Mouse (Mus musculus) neural tube, embryonic 12.5 days (tissue): Measurements from ENCODE around the gene Hist2h2ab. TPM values are rescaled to one million over a fixed set of nuclear protein-coding genes. Genes with fewer than 3 reads are reported as not detected.
"Not testable (repeated sequence)": the region's sequence is repeated elsewhere in the genome, so short reads cannot be mapped to it uniquely, and the experiment has no call there.

ENCODE experiments used
- ATAC-seq: fragments of 200-750 bp; cut with Nextera tagmentation; 2 replicates; pipeline ENCODE4 v1.8.0; 2017; ENCODE audit warnings: low read depth, mild to moderate bottlenecking, moderate TSS enrichment, moderate library complexity; ENCODE audit not compliant: low FRiP score
- H3K27ac ChIP-seq: fragments of 300-500 bp; sonication (generic); 2 replicates; pipeline ENCODE4 v1.5.1; 2016
- H3K27me3 ChIP-seq: fragments of 300-500 bp; sonication (generic); replicated peaks from 2 replicates; pipeline ENCODE4 v1.6.1; 2016; ENCODE audit warnings: mild to moderate bottlenecking
- H3K36me3 ChIP-seq: fragments of 300-500 bp; sonication (generic); 2 replicates; pipeline ENCODE4 v1.6.1; 2016; ENCODE audit warnings: mild to moderate bottlenecking
- H3K4me1 ChIP-seq: fragments of 300-500 bp; sonication (generic); 2 replicates; pipeline ENCODE4 v1.6.1; 2016
- H3K4me2 ChIP-seq: fragments of 300-500 bp; sonication (generic); replicated peaks from 2 replicates; pipeline ENCODE4 v1.6.1; 2016; ENCODE audit warnings: mild to moderate bottlenecking
- H3K4me3 ChIP-seq: fragments of 300-500 bp; sonication (generic); 2 replicates; pipeline ENCODE4 v1.5.1; 2016
- H3K9ac ChIP-seq: fragments of 300-500 bp; sonication (generic); 2 replicates; pipeline ENCODE4 v1.6.1; 2016; ENCODE audit warnings: mild to moderate bottlenecking
- H3K9me3 ChIP-seq: fragments of 300-500 bp; sonication (generic); 2 replicates; pipeline ENCODE4 v1.6.1; 2016; ENCODE audit warnings: mild to moderate bottlenecking
- WGBS: fragments of 180-500 bp; shearing (Covaris S2); methylation state at CpG from one replicate; pipeline ENCODE4 v1.1.7; 2016; 5-methylcytosine and 5-hydroxymethylcytosine counted together
- polyA plus RNA-seq: library from polyadenylated mRNA; unstranded; fragments of >200 nt; fragmentation: Nextera tagmentation; extraction: Ambion mirVana; gene quantifications from 2 replicates; pipeline ENCODE4 v1.2.1, GENCODE M21; 2016

Gene Hist2h2ab
- polyA plus RNA-seq, 1 experiment from 2014 or later = 1.7 TPM

- Histone ChIP-seq H3K4me3 (no peak overlapping the region), H3K27me3 (no peaks in the 10 kb centered on the region), H3K4me2 (no peak overlapping the region), H3K27ac (no peak overlapping the region), H3K4me1 (no peaks in the 10 kb centered on the region), H3K9ac (no peak overlapping the region), H3K9me3 (no peaks in the 10 kb centered on the region), H3K36me3 (no peaks in the 10 kb centered on the region)
- no peak for ATAC-seq
- 76% methylated on average over 2 of the region's 2 CpGs for WGBS
Measured at GRCm38 (mm10) chr3:96230404-96230803, 10.7 kb downstream of the Hist2h2ab start.

DNA sequence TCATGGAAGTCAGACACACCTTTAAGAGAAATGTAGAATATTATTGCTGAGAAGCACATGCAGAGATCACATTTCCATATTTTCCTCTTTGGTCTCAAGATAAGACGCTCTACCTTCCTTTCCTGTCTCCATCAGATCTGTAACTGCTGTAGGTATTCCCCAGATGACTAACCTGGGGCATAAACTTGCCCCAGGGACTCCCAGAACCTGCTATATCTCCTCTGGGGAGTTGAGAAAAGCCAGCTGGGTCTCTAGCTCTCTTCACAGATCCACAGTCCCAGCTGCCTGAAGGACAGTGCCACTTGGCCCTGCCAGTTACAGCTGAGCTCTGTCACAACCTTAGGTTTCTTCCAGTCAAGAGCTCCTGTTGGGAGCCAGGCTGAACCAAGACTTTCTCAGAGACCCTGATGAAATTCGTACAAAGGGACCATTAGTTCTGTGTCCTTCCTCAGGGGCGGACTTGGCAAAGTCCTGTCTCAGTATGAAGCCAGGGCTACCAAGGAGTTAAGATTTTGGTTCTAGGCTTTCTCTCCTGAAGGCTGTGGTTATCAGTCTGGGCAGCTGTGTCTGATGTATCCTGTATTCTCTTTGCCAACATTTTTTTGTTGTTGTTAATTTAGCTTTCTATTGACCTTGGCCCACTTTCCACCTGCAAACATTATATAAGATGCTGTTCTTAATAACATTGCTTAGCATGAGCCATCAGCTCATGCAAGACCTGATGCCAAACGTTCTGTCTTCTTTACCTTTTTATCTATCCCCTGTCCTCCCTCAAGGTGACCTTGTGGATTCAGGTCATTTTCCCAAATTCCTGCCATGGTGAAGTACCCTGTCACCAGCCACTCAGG lies 11.5 kb downstream of the Hist2h2ab start:
- 77% methylated on average over 4 of the region's 4 CpGs for WGBS
- Histone ChIP-seq H3K9me3 (no peaks in the 10 kb centered on the region), H3K4me3 (no peak overlapping the region), H3K4me2 (no peak overlapping the region), H3K27ac (no peak overlapping the region), H3K4me1 (no peaks in the 10 kb centered on the region), H3K36me3 (no peaks in the 10 kb centered on the region), H3K27me3 (no peaks in the 10 kb centered on the region), H3K9ac (no peak overlapping the region)
- ATAC-seq = no peak

- Histone ChIP-seq H3K36me3 (no peaks in the 10 kb centered on the region), H3K27me3 (no peaks in the 10 kb centered on the region), H3K4me2 (no peak overlapping the region), H3K4me1 (no peaks in the 10 kb centered on the region), H3K9me3 (no peaks in the 10 kb centered on the region), H3K4me3 (no peak overlapping the region), H3K27ac (no peak overlapping the region), H3K9ac (no peak overlapping the region)
- no peak for ATAC-seq
- 65% methylated on average over 2 of the region's 2 CpGs for WGBS
Measured at GRCm38 (mm10) chr3:96231758-96232120, 12.1 kb downstream of the Hist2h2ab start.

- Histone ChIP-seq H3K4me3 (no peak overlapping the region), H3K4me2 (no peak overlapping the region), H3K36me3 (no peaks in the 10 kb centered on the region), H3K27me3 (no peaks in the 10 kb centered on the region), H3K27ac (no peak overlapping the region), H3K4me1 (peaks cover 15% of the 10 kb centered on the region), H3K9me3 (no peaks in the 10 kb centered on the region), H3K9ac (no peak overlapping the region)
- no peak for ATAC-seq
- WGBS = 95% methylated on average over 2 of the region's 2 CpGs
Measured at GRCm38 (mm10) chr3:96234914-96235313, 15.2 kb downstream of the Hist2h2ab start.

DNA sequence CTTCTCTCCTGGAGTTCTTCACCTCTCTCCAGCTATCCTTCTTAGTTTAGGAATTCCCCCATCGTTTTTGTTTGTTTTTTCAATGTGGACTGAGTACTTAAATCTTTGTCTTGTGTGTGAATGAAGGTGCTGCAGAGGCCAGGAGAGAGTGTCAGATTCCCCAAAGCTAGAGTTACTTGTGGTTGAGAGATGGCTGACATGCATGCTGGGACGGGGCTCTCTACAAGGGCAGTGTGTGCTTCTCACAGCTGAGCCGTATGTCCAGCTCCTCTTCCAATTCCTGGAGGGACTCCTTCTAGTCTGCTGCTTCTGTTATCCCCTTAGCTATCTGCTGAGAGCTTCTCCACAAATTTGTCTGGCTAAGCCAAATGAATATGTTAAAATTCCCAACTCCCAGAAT lies 16.2 kb downstream of the Hist2h2ab start:
- Histone ChIP-seq H3K9ac (no peak overlapping the region), H3K27ac (no peak overlapping the region), H3K4me1 (peaks cover 15% of the 10 kb centered on the region), H3K27me3 (no peaks in the 10 kb centered on the region), H3K4me2 (0 out of 2 replicates have a peak overlapping the region, but pooled peaks have one; percentile 18), H3K9me3 (no peaks in the 10 kb centered on the region), H3K4me3 (no peak overlapping the region), H3K36me3 (no peaks in the 10 kb centered on the region)
- ATAC-seq = no peak
- WGBS = 70% methylated on average over 3 of the region's 3 CpGs

- no peaks in the 10 kb centered on the region for H3K9me3 ChIP-seq
- H3K27ac ChIP-seq = no peak overlapping the region
- H3K9ac ChIP-seq = no peak overlapping the region
- peaks cover 15% of the 10 kb centered on the region for H3K4me1 ChIP-seq
- 0 out of 2 replicates have a peak overlapping the region, but pooled peaks have one; percentile 40 for H3K4me3 ChIP-seq
- WGBS = 88% methylated on average over 4 of the region's 4 CpGs
- H3K4me2 ChIP-seq = peak overlapping the region; percentile 56
- no peaks in the 10 kb centered on the region for H3K27me3 ChIP-seq
- ATAC-seq = no peak
- no peaks in the 10 kb centered on the region for H3K36me3 ChIP-seq
Measured at GRCm38 (mm10) chr3:96236834-96237334, 17.2 kb downstream of the Hist2h2ab start.

- H3K4me3 ChIP-seq = peak overlapping the region; percentile 40
- peak overlapping the region; percentile 56 for H3K4me2 ChIP-seq
- ATAC-seq = no peak
- H3K9ac ChIP-seq = peak overlapping the region; percentile 64
- peaks cover 15% of the 10 kb centered on the region for H3K4me1 ChIP-seq
- WGBS = 23% methylated on average over 7 of the region's 7 CpGs
- H3K27me3 ChIP-seq = no peaks in the 10 kb centered on the region
- H3K27ac ChIP-seq = no peak overlapping the region
- no peaks in the 10 kb centered on the region for H3K36me3 ChIP-seq
- H3K9me3 ChIP-seq = no peaks in the 10 kb centered on the region
Measured at GRCm38 (mm10) chr3:96237335-96237903, 17.8 kb downstream of the Hist2h2ab start.

- no peak for ATAC-seq
- WGBS = under 1% methylated on average over 12 of the region's 12 CpGs
Measured at GRCm38 (mm10) chr3:96237904-96238511, 18.3 kb downstream of the Hist2h2ab start.

DNA sequence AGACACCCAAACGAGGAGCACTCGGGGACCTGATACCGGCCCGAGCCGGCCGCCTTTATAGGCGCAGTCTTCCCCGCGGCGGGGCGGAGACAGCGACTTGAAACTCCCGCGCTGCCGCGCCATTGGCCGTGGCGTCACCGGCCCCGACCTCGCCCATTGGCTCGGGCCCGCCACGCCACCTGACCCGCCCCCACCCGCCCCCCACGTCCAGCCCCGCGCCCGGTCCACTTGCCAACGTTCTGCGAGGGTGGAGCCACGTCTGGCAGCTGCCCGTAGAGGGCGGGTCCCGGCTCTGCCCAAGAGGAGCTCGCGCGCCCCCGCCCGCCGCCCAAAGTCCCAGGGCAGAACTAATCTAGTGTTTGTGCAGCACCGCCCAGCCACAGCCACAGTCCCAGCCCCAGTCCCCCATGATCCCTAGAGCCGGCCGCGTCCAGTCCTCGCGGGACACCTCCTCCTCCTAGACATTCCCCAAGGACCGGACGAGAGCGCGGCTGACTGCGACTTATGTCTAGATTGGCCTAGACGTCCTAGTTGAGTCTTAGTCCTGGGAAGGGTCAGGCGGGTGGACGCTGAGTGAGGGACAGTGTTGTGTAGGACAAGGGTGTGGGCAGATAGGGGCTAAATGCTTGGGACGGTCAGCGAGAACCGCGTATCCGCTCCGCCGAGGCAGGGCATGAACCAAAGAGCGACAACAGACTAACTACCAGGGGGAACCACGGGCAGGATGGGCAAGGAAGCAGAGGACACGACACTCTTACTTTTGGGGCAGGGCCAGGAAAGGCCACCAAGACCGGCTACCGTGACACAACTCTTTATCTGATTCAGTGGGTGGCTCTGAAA lies 19.5 kb downstream of the Hist2h2ab start, which contains the start of gene Hist2h3c2:
Hist2h3c2 (minus strand) TSS at position 174 of the 840 bp plus-strand sequence.
- WGBS = under 1% methylated on average over 17 of the region's 68 CpGs
- ATAC-seq = peak; percentile 91

More at GRCm38 (mm10) chr3:96237904-96238511, 18.3 kb downstream of the Hist2h2ab start:
- H3K4me3 ChIP-seq = peak overlapping the region; percentile 40
- no peaks in the 10 kb centered on the region for H3K9me3 ChIP-seq
- H3K27me3 ChIP-seq = no peaks in the 10 kb centered on the region
- H3K27ac ChIP-seq = 0 out of 2 replicates have a peak overlapping the region, but pooled peaks have one; percentile 2
- no peaks in the 10 kb centered on the region for H3K36me3 ChIP-seq
- peak overlapping the region; percentile 56 for H3K4me2 ChIP-seq
- H3K4me1 ChIP-seq = peaks cover 15% of the 10 kb centered on the region
- H3K9ac ChIP-seq = peak overlapping the region; percentile 64

GRCm38 (mm10) chr3:96239949-96240798 lies 20.5 kb downstream of the Hist2h2ab start, which contains the start of gene Hist2h2aa2:
Gene Hist2h2aa2 (minus strand): TSS chr3:96240276.
- ATAC-seq = peak; percentile 77
- not testable (repeated sequence) for H3K27me3 ChIP-seq, H3K27ac ChIP-seq, H3K36me3 ChIP-seq, H3K9me3 ChIP-seq
- 4% methylated on average over 42 of the region's 85 CpGs for WGBS
- Histone ChIP-seq H3K4me2 (peak within 1 kb of the TSS; percentile 50), H3K4me1 (peaks cover 19% of the 10 kb centered on the region), H3K9ac (0 out of 2 replicates have a peak within 1 kb of the TSS, but pooled peaks have one; percentile 44), H3K4me3 (peak within 1 kb of the TSS; percentile 31; the same call in 1 of the 2 replicates)

More for the DNA sequence above, 19.5 kb downstream of the Hist2h2ab start, which contains the start of gene Hist2h3c2:
- Histone ChIP-seq H3K9ac (peak within 1 kb of the TSS; percentile 64), H3K4me3 (peak within 1 kb of the TSS; percentile 40), H3K4me2 (peak within 1 kb of the TSS; percentile 56), H3K27ac (0 out of 2 replicates have a peak within 1 kb of the TSS, but pooled peaks have one; percentile 2), H3K4me1 (peaks cover 16% of the 10 kb centered on the region)
- H3K36me3 ChIP-seq, H3K27me3 ChIP-seq, H3K9me3 ChIP-seq: not testable (repeated sequence)

DNA sequence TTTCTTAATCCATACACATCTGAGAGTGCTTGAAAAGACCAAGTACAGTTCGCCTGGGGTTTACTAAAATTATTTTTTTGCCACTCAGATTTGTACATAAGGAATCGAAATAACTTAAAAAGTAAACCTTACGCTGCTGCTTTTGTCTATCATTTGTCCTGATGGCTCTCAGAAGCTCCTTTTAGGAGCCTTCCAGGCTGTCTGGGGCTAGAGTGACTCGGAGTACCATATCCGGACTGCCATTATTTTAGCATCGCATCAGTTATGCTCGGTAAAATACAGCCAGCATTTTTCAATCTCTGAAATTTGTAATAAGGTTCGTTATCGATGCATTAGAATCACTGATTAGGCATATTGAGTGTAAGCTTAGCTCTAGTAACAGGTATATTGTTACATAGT lies 21.1 kb downstream of the Hist2h2ab start:
- no peak overlapping the region for H3K4me3 ChIP-seq
- ATAC-seq = no peak
- 75% methylated on average over 9 of the region's 9 CpGs for WGBS

More for the DNA sequence above, 21.1 kb downstream of the Hist2h2ab start:
- Histone ChIP-seq H3K27me3 (no peaks in the 10 kb centered on the region), H3K9ac (no peak overlapping the region), H3K4me2 (peak overlapping the region; percentile 46), H3K36me3 (no peaks in the 10 kb centered on the region), H3K27ac (no peak overlapping the region), H3K4me1 (peaks cover 19% of the 10 kb centered on the region), H3K9me3 (no peaks in the 10 kb centered on the region)
